Comparison of ENCODE assay signal across 9 mouse cellular contexts in genomic region chr10:79858416-79859074, GRCm38 (mm10). TPM values are rescaled to one million over a fixed set of nuclear protein-coding genes. Genes with fewer than 3 reads are reported as not detected.
A peak's percentile ranks its signal among the peaks of the same experiment; 100 is the strongest.
DNase-seq lines count a peak whose midpoint lies in the region; ATAC-seq lines count a peak whose summit lies in the region.
"Had no signal": no experiment of that assay in that cellular context is flagged by ENCODE, and none has a peak within 500 bp of the region (broad histone marks: within the 10 kb centered on the region; RNA-seq: fewer than 3 reads in every experiment).

No protein-coding gene starts in this region.

- no peak overlapping the region for H3K9ac ChIP-seq in neural tube, embryonic 11.5 days (ENCODE audit: low read length)
- no peak overlapping the region for H3K9ac ChIP-seq in embryonic facial prominence, embryonic 11.5 days (replicated peaks; ENCODE audit: low read length)
- H3K9ac ChIP-seq in liver, embryonic 16.5 days (ENCODE audit: low read depth, low read length), result 0 out of 2 replicates have a peak overlapping the region, but pooled peaks have one; percentile 15

- H3K9me3 ChIP-seq in neural tube, embryonic 11.5 days (ENCODE audit: control insufficient read depth, low read length), result no peaks in the 10 kb centered on the region
- no peaks in the 10 kb centered on the region for H3K9me3 ChIP-seq in embryonic facial prominence, embryonic 11.5 days (replicated peaks; ENCODE audit: control insufficient read depth, low read length)
- no peaks in the 10 kb centered on the region for H3K9me3 ChIP-seq in liver, embryonic 16.5 days (replicated peaks; ENCODE audit: control insufficient read depth, low read length)

- peak overlapping the region; percentile 99; the same call in 1 of the 2 replicates for H3K4me3 ChIP-seq in neural tube, embryonic 11.5 days (ENCODE audit: low read depth, low read length)
- peak overlapping the region; percentile 100; the same call in 1 of the 2 replicates for H3K4me3 ChIP-seq in embryonic facial prominence, embryonic 11.5 days (ENCODE audit: low read depth, low read length)
- H3K4me3 ChIP-seq in liver, embryonic 16.5 days (ENCODE audit: low read depth, low read length), result peak overlapping the region; percentile 98; the same call in 1 of the 2 replicates

- H3K27me3 ChIP-seq in neural tube, embryonic 11.5 days (ENCODE audit: control insufficient read depth, insufficient read depth, low read length), result no peaks in the 10 kb centered on the region
- no peaks in the 10 kb centered on the region for H3K27me3 ChIP-seq in embryonic facial prominence, embryonic 11.5 days (ENCODE audit: control insufficient read depth, insufficient read depth, low read length)
- no peaks in the 10 kb centered on the region for H3K27me3 ChIP-seq in liver, embryonic 16.5 days (ENCODE audit: control insufficient read depth, insufficient read depth, low read depth, low read length)

- H3K36me3 ChIP-seq in neural tube, embryonic 11.5 days (ENCODE audit: control insufficient read depth, insufficient read depth, low read length), result peaks cover 42% of the 10 kb centered on the region
- peaks cover 29% of the 10 kb centered on the region for H3K36me3 ChIP-seq in embryonic facial prominence, embryonic 11.5 days (replicated peaks; ENCODE audit: control insufficient read depth, insufficient read depth, low read depth, low read length)
- H3K36me3 ChIP-seq in liver, embryonic 16.5 days (ENCODE audit: control insufficient read depth, insufficient read depth), result peaks cover 60% of the 10 kb centered on the region

- no peak overlapping the region for H3K4me2 ChIP-seq in neural tube, embryonic 11.5 days (ENCODE audit: low read depth)
- peak overlapping the region; percentile 99; the same call in 1 of the 2 replicates for H3K4me2 ChIP-seq in embryonic facial prominence, embryonic 11.5 days (ENCODE audit: low read depth, low read length)
- peak overlapping the region; percentile 84 for H3K4me2 ChIP-seq in liver, embryonic 16.5 days (ENCODE audit: low read depth, low read length)

- intact Hi-C loops in heart, postnatal 10 days (cut with DNase I), result loop anchor here (5.0 kb wide), 1 partner anchor 284 kb away; the partner anchor contains the start of gene Cbarp

- H3K4me1 ChIP-seq in neural tube, embryonic 11.5 days (ENCODE audit: control insufficient read depth, insufficient read depth, low read length), result peaks cover 28% of the 10 kb centered on the region
- peaks cover 15% of the 10 kb centered on the region for H3K4me1 ChIP-seq in embryonic facial prominence, embryonic 11.5 days (ENCODE audit: control insufficient read depth, insufficient read depth, low read length)
- peaks cover 36% of the 10 kb centered on the region for H3K4me1 ChIP-seq in liver, embryonic 16.5 days (ENCODE audit: control insufficient read depth, low read depth, low read length)

- ATAC-seq in neural tube, embryonic 11.5 days (ENCODE audit: insufficient read depth, low FRiP score, low TSS enrichment), result no peak
- ATAC-seq in embryonic facial prominence, embryonic 11.5 days (replicated peaks; ENCODE audit: insufficient number of reproducible peaks, low FRiP score, low TSS enrichment, low read depth), result no peak
- no peak for ATAC-seq in liver, embryonic 16.5 days (ENCODE audit: low read depth)

- DNase-seq in neural tube, embryonic 11.5 days (ENCODE audit: low spot score), result no peak
- no peak for DNase-seq in neural tube, embryonic 10.5 days (ENCODE audit: extremely low spot score, low spot score)
- no peak for DNase-seq in embryonic facial prominence, embryonic 11.5 days (ENCODE audit: low spot score)
- DNase-seq in heart, postnatal 10 days, result peak; percentile 86 to 88
- peak; percentile 84 to 88 for DNase-seq in kidney, postnatal 4 days
- DNase-seq in right cerebral cortex, postnatal 25 days, result peak; percentile 68
- no peak for DNase-seq in urinary bladder, adult 18-20 months (ENCODE audit: low spot score in 2 of 2)

- no peak overlapping the region for H3K27ac ChIP-seq in neural tube, embryonic 11.5 days (ENCODE audit: low read depth, low read length)
- H3K27ac ChIP-seq in embryonic facial prominence, embryonic 11.5 days (replicated peaks; ENCODE audit: low read depth, low read length), result no peak overlapping the region
- no peak overlapping the region for H3K27ac ChIP-seq in liver, embryonic 16.5 days (ENCODE audit: low read length)

- WGBS in neural tube, embryonic 11.5 days, result 71% methylated on average over 17 of the region's 17 CpGs
- WGBS in embryonic facial prominence, embryonic 11.5 days, result 67% methylated on average over 17 of the region's 17 CpGs
- WGBS in liver, embryonic 16.5 days (ENCODE audit: insufficient replicate concordance), result 63% methylated on average over 17 of the region's 17 CpGs

RNA-seq across cellular contexts. Expression of gene Ptbp1, which starts 4.3 kb away (rescaled TPM):
- 215 and 216 TPM in 2 replicates for polyA plus RNA-seq in neural tube, embryonic 11.5 days (2014; fragmentation: Nextera tagmentation; extraction: Ambion mirVana)
- polyA plus RNA-seq in embryonic facial prominence, embryonic 11.5 days (2014; fragmentation: Nextera tagmentation; extraction: Ambion mirVana), result 237 and 257 TPM in 2 replicates
- total RNA-seq in heart, postnatal 10 days (2021), result 100 to 1,000 TPM; 144 to 145 TPM
- 112 and 124 TPM in 2 replicates for polyA plus RNA-seq in liver, embryonic 16.5 days (2015; fragmentation: Nextera tagmentation; extraction: Ambion mirVana)

RNA-seq across cellular contexts. Expression of gene Prtn3, which starts 15.7 kb away (rescaled TPM):
- polyA plus RNA-seq in neural tube, embryonic 11.5 days (2014; fragmentation: Nextera tagmentation; extraction: Ambion mirVana), result 12.5 and 13.7 TPM in 2 replicates
- polyA plus RNA-seq in embryonic facial prominence, embryonic 11.5 days (2014; fragmentation: Nextera tagmentation; extraction: Ambion mirVana), result 10.9 and 11.2 TPM in 2 replicates
- total RNA-seq in heart, postnatal 10 days (2021), result under 1 TPM in 1 of 2 experiments, not detected in 1; 0.55 TPM
- 96.8 and 106 TPM in 2 replicates for polyA plus RNA-seq in liver, embryonic 16.5 days (2015; fragmentation: Nextera tagmentation; extraction: Ambion mirVana)

RNA-seq across cellular contexts. Expression of gene Plppr3, which starts 15.9 kb away (rescaled TPM):
- 142 and 156 TPM in 2 replicates for polyA plus RNA-seq in neural tube, embryonic 11.5 days (2014; fragmentation: Nextera tagmentation; extraction: Ambion mirVana)
- 78.3 and 85.8 TPM in 2 replicates for polyA plus RNA-seq in embryonic facial prominence, embryonic 11.5 days (2014; fragmentation: Nextera tagmentation; extraction: Ambion mirVana)
- under 1 TPM; 0.53 to 0.89 TPM for total RNA-seq in heart, postnatal 10 days (2021)
- polyA plus RNA-seq in liver, embryonic 16.5 days (2015; fragmentation: Nextera tagmentation; extraction: Ambion mirVana), result 4.8 and 5.1 TPM in 2 replicates

RNA-seq across cellular contexts. Expression of gene Elane, which starts 27.5 kb away (rescaled TPM):
- polyA plus RNA-seq in neural tube, embryonic 11.5 days (2014; fragmentation: Nextera tagmentation; extraction: Ambion mirVana), result 0.66 TPM in 1 of 2 replicates, not detected in the other
- 0.50 and 0.88 TPM in 2 replicates for polyA plus RNA-seq in embryonic facial prominence, embryonic 11.5 days (2014; fragmentation: Nextera tagmentation; extraction: Ambion mirVana)
- not detected for total RNA-seq in heart, postnatal 10 days (2021)
- polyA plus RNA-seq in liver, embryonic 16.5 days (2015; fragmentation: Nextera tagmentation; extraction: Ambion mirVana), result 204 and 208 TPM in 2 replicates
- total RNA-seq: layer of hippocampus, postnatal 14 days had no signal

RNA-seq across cellular contexts. Expression of gene Cfd, which starts 32.1 kb away (rescaled TPM):
- polyA plus RNA-seq in neural tube, embryonic 11.5 days (2014; fragmentation: Nextera tagmentation; extraction: Ambion mirVana), result not detected in 2 replicates
- not detected in 2 replicates for polyA plus RNA-seq in embryonic facial prominence, embryonic 11.5 days (2014; fragmentation: Nextera tagmentation; extraction: Ambion mirVana)
- 10 to 100 TPM in 1 of 2 experiments, 1 to 10 TPM in 1; 3.2 to 12.0 TPM for total RNA-seq in heart, postnatal 10 days (2021)
- polyA plus RNA-seq in liver, embryonic 16.5 days (2015; fragmentation: Nextera tagmentation; extraction: Ambion mirVana), result not detected in 2 replicates
- total RNA-seq: layer of hippocampus, postnatal 14 days had no signal

Comparison
In these comparisons a context has a peak if more than half of its experiments do, and no peak if none do; other contexts are left out.
1. DNase-seq: peak in heart, postnatal 10 days (2 of 2), kidney, postnatal 4 days (2 of 2) and right cerebral cortex, postnatal 25 days (single experiment); none in neural tube, embryonic 11.5 days (single experiment), neural tube, embryonic 10.5 days (single experiment), embryonic facial prominence, embryonic 11.5 days (single experiment) and urinary bladder, adult 18-20 months (0 of 2).
2. RNA of gene Plppr3, which starts 15.9 kb away (polyA plus RNA-seq): 142 to 156 TPM in neural tube, embryonic 11.5 days and 78.3 to 85.8 TPM in embryonic facial prominence, embryonic 11.5 days; 4.8 to 5.1 TPM in liver, embryonic 16.5 days; every median in the first group is over 10 times any median in the second.
3. Peak in every context shown above with its lines, with median percentiles within 50 percentile points of each other: H3K4me3 ChIP-seq.